Mouse (Mus musculus) CH12.LX (cell line): ENCODE measurements at regions not wholly inside any gene's neighbourhood (a gene's known extent, or its start where the extent isn't known, plus 50 kb on each side); places are given as distances from the start of the nearest gene placed in this dataset.

Source experiments
- CTCF ChIP-seq, 2 experiments: IDR thresholded peaks in 1 of 2; conservative IDR thresholded peaks in 1 of 2; 2 replicates each; pipeline ENCODE4 v1.5.1; 2011 to 2012; ENCODE audit warnings: low read depth in 2 of 2, low read length in 2 of 2, improper control_type of control experiment in 1 of 2, inconsistent platforms in 1 of 2, mild to moderate bottlenecking in 1 of 2, moderate library complexity in 1 of 2
- HCFC1 ChIP-seq: IDR thresholded peaks from 2 replicates; pipeline ENCODE4 v1.6.1; 2012; ENCODE audit warnings: low read depth, mild to moderate bottlenecking, inconsistent platforms, low read length, improper control_type of control experiment
- JUND ChIP-seq: conservative IDR thresholded peaks from 2 replicates; pipeline ENCODE4 v1.6.1; 2011; ENCODE audit warnings: low read depth, low read length, improper control_type of control experiment
- KAT2A ChIP-seq: IDR thresholded peaks from 2 replicates; pipeline ENCODE4 v1.6.1; 2012; ENCODE audit warnings: low read length, improper control_type of control experiment, inconsistent platforms; ENCODE audit not compliant: insufficient replicate concordance
- MXI1 ChIP-seq: IDR thresholded peaks from 2 replicates; pipeline ENCODE4 v1.6.1; 2011; ENCODE audit warnings: mild to moderate bottlenecking, low read depth, low read length, improper control_type of control experiment
- POLR2A ChIP-seq: IDR thresholded peaks from 2 replicates; pipeline ENCODE4 v1.6.1; 2011; ENCODE audit warnings: low read depth, mild to moderate bottlenecking, improper control_type of control experiment, low read length
- RAD21 ChIP-seq: IDR thresholded peaks from 2 replicates; pipeline ENCODE4 v1.6.1; 2011; ENCODE audit warnings: low read depth, mild to moderate bottlenecking, low read length, improper control_type of control experiment, moderate library complexity
- RCOR1 ChIP-seq: conservative IDR thresholded peaks from 2 replicates; pipeline ENCODE4 v1.6.1; 2012; ENCODE audit warnings: low read depth, mild to moderate bottlenecking, inconsistent platforms, low read length, improper control_type of control experiment
- SIN3A ChIP-seq: IDR thresholded peaks from 2 replicates; pipeline ENCODE4 v1.6.1; 2012; ENCODE audit warnings: low read length, improper control_type of control experiment, inconsistent platforms
- TCF12 ChIP-seq: IDR thresholded peaks from 2 replicates; pipeline ENCODE4 v1.6.1; 2014; ENCODE audit warnings: low read depth, mild to moderate bottlenecking, inconsistent platforms, low read length, improper control_type of control experiment
- UBTF ChIP-seq: IDR thresholded peaks from 2 replicates; pipeline ENCODE4 v1.6.1; 2012; ENCODE audit warnings: low read depth, mild to moderate bottlenecking, inconsistent platforms, low read length, improper control_type of control experiment, moderate library complexity
- ZKSCAN1 ChIP-seq: IDR thresholded peaks from 2 replicates; pipeline ENCODE4 v1.6.1; 2012; ENCODE audit warnings: low read depth, inconsistent platforms, low read length, improper control_type of control experiment, borderline replicate concordance

DNA sequence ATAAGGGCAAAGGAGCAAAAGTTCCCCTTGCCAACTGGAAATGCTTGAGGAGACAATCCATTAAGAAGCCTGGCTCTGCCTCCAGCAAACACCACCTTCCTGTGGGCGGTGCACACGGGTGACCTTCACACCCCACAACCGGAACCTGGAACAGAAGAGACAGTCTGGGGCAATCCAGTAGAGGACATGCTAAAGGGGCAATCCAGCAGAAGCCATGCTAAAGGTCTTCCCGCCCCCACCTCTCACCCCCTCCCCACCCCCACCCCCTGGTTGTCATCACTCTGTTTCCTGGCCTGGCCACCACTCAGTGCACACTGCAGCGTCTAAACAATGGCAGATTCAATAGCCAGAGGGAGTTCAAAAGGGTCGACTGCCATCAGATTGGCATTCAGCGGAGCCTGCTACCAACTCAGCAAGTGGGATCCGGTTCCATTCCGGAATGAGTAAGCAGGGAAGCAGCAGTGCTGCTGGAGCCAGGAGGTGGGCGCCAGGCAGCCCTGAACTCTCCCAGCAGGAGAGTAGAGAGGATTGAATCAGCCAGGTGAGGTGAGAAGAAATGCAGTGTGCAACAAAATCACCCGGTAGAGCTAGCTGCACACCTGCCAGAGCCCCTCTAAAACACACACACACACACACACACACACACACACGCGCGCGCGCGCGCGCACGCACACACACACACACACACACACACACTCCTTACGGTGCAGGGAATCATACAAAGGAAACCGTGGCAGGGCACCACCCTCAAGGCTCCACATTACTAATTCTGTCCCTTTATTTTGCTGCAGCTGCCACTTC is 443.7 kb upstream of the Smim15 start:
- TF ChIP-seq UBTF = no peak
- no peak for TF ChIP-seq CTCF (conservative IDR thresholded peaks at IDR 0.05 in 1 of 2, IDR thresholded peaks at IDR 0.05 in 1 of 2; ENCODE audit: low read depth in 2 of 2, low read length in 2 of 2)
- no peak for TF ChIP-seq SIN3A
- TF ChIP-seq POLR2A = no peak
- no peak for TF ChIP-seq MXI1
- TF ChIP-seq RCOR1 = no peak
- no peak for TF ChIP-seq JUND
- no peak for TF ChIP-seq HCFC1
- TF ChIP-seq KAT2A = no peak
- no peak for TF ChIP-seq ZKSCAN1
- TF ChIP-seq TCF12 = no peak
- no peak for TF ChIP-seq RAD21
